Mouse (Mus musculus) ovary, adult 18-20 months (tissue): ENCODE measurements at regions not wholly inside any gene's neighbourhood (a gene's known extent, or its start where the extent isn't known, plus 50 kb on each side); places are given as distances from the start of the nearest gene placed in this dataset.

Experiments
- DNase-seq: peaks from one replicate; pipeline ENCODE4 v3.0.0; 2022; ENCODE audit warnings: low spot score, mixed read lengths

DNA sequence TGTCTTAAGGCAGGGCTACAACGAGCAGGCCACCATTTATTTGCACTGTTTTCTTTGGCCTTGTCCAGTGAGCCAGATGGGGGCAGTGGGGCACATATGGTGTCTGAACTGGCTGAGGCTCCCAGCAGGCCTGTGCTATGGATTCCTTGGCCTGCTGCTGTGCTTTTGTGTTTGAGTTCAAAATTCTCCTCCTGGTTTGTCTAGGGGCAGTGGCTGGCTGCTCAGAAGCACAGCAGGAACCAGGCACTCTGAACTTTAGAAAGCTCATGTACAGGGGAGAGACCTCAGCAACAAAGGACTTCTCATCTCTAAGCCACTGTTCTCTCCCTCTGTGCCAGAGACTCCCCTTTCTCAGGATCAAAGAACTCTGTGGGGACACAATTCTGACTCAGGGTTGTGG lies 370.9 kb downstream of the Bckdhb start:
- DNase-seq = no peak

DNA sequence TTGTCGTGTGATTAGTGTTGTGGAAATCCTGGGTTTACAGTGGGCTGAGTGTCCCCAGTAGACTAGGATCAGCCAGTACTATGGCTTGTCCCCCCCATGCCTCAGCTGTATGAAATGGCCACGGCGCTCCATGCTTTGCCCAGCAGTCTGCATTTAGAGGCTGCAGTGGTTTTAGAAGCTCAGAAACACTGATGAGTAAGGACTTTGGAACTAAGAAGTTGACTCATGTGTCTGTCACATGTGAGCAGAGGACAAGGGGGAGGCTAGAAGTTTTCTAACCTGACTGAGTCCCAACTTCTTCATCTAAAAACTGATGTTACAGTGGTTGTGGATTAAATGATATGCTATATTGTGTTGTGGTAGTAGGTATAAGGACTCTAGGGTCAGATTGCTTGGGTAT lies 371.5 kb downstream of the Bckdhb start:
- DNase-seq = no peak

DNA sequence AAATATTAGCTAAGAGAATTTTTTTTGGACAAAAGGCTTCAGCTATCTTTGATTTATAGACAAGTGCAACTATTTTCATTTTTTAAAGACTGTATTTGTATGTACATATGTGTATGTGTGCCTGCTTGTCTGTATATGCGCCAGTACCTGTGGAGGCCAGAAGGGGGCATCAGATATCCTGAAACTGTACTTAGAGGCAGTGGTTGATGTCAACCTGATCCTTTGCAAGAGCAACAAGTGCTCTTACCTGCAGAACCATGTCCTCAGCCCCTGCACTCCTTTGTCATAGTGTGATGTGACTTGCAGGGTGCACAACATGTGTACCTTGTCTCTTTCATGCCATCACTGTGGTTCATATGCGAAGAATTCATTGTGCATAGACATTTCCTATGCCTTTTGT lies 379.5 kb downstream of the Bckdhb start:
- DNase-seq = no peak

DNA sequence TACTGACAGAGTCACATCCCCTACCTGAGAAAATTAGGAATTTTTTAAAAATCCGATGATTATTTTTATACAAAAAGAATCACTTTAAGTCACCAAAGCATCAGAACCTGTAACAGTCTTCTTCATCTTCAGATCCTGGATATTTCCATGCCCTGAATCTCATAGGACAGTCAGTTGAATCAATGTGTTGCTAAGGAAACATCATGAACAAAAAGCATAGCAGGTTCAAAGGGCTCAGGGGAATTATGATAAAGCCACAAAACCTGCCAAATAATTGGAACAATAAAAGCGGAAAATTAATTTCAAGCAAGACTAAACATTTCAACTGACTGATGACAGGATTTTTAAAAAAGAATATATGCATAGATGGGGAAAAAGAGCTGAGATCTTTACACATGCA lies 393.9 kb downstream of the Bckdhb start:
- no peak for DNase-seq

DNA sequence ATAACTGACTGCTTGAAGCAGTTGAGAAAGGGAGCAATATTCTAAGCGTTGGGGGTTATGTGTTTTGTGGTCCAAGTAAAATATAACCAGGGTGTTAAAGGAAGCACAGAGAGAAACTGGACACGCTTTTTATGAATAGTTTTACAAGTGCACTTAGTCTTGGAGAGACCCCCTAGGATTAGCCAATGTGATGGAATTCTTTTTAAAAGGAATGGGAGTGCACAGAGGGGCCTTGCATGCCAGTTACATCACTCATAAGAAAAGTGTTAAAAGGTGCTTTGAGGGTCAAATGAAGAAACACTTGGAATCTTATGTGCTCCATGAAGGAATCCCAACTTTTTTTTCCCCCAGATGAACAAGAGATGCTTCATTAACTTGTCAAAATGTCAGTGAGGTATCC lies 394.4 kb downstream of the Bckdhb start:
- DNase-seq = no peak

DNA sequence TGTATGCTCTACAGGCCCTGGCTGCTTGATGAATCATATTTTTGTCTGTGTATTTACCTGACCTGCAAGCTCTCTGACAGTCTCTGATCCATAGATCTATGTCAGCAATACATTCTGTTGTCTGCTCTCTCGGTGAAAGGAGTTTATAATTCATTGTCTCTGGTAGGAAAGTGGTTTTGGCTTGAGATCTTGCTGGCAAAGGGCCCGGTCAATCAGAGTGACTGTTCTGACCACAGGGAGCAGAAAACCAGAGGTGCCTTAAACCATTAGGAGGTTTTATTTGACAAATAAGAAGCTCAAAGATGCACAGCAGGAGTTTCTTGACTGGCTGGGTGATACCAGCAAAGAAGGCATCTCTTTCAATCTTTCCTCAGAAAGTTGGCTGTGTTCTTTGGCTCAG lies 398.2 kb downstream of the Bckdhb start:
- no peak for DNase-seq

DNA sequence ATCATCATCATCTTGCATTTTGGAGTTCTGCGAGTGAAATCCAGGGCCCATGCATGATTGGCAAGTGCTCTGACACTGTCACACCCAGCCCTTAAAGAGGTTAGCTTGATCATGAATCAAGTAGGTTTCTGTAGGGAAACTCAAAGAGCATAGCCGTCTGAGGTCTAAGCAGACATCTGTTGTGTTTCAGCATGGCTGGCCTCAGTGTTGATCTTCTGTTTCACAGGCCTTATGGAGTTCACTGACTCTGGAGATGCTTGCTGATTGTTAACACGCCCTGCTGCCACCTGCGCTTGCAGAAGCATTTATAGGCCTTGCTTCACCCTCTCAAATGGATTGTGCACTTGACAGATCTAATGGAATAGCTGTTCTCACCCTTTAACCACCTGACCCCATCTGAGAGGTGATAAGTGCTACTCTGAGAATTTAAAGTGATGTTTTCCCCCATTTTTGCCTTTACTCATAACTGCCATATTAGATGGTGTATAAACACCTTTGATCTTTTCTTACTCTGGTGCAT lies 406.2 kb downstream of the Bckdhb start:
- no peak for DNase-seq

DNA sequence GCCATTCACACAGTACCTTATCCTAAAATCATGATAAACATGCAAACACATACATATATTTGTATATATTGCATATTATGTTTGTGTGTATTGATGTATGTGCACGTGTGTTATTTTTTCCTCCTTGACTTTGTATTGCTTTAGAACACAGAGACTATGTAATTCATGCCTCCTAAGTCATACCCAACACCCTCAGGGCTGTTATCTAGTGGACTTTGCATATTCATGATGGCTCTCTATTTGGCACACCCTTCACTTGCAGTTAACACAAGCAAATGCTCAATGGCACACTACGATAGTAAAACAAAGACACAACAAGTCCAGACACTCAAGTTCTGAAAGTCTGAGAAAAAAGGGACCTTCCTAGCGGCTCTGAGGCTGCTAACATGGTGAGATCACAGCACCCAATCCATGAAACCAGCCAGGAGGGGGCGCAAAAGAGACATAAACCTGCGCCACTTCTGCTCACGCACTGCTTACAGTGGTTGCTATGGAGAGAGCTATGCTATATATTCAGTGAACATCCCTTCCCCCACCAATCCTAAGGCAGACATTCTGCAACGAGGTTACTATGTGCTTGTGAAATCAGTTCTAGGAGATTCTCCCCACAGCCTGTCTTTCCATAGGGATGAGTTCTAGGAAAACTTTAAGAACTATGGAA lies 418.6 kb downstream of the Bckdhb start:
- peak; percentile 11 for DNase-seq

DNA sequence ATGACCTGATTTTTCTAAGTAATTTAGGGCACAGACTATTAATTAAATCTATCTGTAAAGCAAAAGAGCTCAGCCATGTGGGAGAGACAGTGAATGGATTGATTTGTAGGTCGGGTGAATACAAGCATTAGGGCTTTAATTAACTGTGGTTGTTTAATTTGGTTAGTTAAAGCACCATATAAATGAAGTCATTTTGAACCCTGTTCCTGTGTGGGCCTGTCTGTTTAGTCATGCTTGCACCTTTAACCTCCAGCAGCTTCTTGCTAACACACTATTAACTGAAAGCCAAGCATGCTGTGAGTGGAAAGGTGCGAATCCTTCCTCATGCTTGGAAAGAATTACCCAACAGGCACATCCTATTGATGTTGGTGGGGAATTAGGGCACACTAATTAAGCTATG lies 425.3 kb downstream of the Bckdhb start:
- DNase-seq = no peak

DNA sequence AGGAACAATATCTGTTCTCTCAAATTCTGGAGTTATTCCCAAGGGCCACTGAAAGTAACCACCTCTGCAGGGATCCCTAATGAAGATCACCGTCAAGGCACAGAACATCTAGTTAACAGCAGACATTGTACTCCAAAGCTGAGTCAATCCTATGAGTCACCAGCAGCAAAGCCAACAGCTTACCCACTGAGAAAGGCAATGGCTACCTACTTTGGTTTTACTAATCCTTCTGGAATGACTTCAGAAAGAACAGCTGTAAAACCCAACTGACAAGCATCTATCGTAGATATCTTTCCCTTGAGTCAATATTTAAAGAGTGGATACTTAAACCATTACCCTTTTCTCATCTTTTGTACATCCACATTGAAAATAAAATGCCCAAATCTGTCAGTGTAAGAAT lies 429.5 kb downstream of the Bckdhb start:
- no peak for DNase-seq

DNA sequence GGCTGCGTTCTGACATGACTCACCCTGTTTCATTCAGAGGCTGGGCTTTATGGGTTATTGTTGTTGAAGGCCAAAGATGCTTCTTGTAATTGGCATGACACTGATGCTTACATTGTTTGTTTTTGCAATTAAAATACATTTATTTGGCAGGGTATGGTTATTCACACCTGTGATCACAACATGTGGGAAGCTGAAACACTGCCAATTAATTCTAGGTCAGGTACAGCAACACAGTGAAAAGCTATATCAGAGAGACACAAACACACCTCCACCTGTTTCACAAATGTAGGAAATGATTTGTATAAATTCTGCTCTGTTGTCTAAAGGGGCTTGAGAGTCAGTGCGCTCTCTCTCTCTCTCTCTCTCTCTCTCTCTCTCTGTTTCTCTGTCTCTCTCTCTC lies 431.2 kb downstream of the Bckdhb start:
- no peak for DNase-seq

DNA sequence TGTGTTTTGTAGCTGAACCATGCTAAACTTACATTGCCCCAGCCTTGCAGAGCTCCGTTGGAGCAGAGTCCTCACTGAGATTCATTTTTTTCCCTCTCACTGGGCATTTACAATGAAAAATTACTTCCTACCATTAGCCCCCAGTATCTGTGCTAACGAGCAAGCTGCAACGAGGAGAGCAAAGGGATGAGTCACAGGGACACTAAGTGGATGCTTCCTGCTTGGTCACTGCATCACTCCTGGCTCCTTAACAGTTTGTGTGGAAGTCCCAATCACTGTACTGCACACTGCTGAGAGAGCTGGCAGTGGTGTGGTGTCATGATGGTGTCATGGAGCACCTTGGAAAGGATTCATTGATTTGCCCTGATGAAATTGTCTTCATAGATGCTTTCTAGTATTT lies 434.9 kb downstream of the Bckdhb start:
- DNase-seq = no peak

DNA sequence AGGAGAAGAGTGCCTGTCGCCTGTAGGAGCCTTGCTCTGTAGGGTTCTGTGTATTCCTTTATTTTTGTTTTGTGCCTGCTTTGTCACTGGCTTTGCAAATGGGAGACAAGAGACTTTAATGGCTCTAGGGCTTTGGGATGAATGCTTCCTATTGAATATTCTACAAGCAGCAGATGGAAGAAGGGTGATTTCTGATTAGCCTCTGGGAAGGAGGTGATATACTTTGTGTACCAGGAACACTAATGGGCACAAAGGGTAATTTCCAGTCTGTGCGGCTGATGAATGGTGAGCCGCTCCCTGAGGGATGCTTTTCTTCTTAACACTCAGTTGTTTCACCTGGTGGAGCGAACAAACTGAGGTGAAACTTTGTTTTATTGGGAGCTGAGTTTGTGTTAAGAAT lies 435.5 kb downstream of the Bckdhb start:
- DNase-seq = no peak

DNA sequence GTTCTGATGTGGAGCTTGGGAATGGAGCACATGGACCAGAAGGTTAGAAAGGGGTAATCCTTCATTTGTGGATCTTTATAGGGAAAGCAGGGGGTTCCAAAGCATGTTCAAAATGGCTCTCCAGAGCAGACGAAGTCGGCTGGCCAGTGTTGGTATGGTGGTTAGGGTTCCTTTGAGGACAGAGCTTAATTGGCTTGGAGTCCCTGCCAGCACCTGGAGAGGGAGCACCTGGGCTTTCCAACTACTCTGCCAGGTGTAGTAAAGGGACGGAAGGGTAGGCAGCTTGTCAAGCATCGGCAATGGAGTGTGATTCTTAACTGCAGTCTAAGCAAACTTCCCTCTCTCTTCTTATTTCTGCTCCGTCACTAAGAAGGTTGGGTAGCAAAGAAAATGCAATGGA lies 438.5 kb downstream of the Bckdhb start:
- DNase-seq = no peak

DNA sequence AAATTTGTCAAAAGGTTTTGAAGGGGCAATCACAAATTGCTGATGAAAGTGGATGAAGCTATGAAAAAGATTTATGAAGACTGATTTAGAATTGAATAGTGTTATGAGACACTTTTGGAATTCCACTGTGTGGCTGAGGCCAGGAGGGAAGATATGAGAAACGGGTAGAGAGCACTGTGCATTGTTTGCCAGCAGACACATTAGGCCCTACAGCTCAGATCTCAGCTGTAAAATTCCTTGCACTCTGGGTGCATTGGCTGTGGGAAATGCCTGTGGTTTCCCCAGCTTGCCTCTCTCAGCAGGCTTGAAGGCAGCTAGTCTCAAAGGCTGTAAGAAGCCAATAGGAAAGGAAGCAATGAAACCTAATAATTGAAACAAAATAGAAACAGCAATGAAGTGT lies 444.3 kb downstream of the Bckdhb start:
- no peak for DNase-seq

DNA sequence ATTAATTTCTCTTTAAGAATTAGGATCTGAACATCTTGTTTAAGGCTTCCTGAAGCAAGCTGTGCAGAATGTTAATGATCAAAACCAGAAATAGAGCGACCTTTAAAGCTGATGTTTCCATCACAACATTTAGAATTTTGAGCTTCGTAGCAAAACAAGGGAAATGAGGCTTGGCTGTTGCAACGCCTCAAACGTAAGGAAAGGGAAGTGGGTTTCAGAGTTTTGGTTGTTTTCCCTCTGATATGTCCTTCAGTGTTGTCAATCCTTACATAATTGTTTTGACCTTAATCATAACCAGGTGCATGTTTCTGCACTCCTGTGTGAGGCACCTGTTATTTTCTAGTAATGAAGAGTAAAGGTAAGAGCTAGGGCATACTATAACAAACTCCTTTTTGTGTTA lies 445.3 kb downstream of the Bckdhb start:
- no peak for DNase-seq

DNA sequence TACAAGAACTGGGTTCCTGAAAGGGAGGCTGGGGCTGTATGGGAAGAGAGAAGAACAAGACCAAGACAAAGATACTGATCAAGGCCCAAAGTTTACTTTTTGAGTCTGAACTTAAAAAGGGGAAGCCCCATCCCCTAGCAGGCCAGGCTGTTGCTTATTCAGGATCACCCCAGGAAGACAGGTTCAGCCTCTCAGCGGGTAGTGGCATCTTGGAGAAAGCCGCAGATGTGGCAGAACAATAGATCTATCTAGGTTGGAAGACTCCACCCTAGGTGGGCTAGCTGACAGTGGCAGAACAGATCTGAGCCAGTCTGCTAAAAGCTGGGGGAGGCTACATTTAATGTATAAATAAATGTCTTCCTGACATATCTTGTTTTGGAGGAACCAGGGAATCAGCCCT lies 450.8 kb downstream of the Bckdhb start:
- DNase-seq = no peak

DNA sequence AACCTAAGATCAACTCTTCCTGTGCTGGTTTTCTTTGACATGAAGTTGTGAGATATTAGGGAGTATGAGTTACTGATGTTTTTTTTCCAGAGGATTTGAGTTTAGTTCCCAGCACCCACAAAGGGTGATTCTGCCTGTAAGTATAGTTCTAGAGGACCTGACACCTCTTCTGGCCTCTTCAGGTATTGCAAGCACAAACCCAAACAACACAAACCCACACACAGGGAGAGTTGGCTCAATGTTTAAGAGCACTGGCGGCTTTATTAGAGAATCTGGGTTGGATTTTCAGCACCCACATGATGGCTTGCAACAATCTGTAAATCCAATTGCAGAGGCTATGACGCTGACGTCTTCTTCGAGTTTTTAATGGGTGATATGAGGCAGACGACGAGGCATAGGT lies 451.7 kb downstream of the Bckdhb start:
- no peak for DNase-seq

DNA sequence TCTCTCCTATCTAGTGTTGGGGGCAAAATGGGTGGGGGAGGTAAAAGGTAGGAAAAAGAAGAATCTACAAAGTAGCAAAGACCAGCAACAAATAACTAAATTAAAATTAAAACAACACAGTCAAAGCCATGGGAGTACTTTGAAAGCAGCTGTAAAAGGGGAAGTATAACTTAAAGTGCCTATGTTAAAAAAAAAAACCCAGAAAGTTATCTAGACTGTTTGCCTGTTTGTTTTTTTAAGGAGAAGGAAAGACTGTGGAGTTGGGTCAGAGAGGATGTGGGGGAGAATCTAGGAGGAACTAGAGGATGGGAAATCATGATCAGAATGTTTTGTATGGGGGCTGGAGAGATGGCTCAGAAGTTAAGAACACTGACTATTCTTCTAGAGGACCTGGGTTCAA lies 457.0 kb downstream of the Bckdhb start:
- no peak for DNase-seq

DNA sequence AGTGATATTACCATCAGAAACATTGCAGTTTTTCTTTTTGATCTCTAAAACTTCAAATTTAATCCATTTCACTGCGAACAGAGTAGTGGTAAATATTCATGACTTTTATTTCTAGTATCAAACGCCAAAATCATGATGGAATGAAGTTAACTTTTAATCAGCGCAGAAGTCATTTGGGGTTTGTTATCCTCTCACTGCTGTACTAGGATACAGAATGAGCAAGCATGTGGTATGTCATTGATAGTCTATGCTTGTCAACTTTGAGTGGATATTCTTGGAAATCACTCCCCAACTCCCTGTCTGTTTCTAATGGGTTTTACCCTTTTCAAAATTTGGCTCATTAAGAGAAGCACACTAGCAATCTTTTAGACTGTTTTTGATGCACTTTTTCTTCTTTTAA lies 464.9 kb downstream of the Bckdhb start:
- no peak for DNase-seq

DNA sequence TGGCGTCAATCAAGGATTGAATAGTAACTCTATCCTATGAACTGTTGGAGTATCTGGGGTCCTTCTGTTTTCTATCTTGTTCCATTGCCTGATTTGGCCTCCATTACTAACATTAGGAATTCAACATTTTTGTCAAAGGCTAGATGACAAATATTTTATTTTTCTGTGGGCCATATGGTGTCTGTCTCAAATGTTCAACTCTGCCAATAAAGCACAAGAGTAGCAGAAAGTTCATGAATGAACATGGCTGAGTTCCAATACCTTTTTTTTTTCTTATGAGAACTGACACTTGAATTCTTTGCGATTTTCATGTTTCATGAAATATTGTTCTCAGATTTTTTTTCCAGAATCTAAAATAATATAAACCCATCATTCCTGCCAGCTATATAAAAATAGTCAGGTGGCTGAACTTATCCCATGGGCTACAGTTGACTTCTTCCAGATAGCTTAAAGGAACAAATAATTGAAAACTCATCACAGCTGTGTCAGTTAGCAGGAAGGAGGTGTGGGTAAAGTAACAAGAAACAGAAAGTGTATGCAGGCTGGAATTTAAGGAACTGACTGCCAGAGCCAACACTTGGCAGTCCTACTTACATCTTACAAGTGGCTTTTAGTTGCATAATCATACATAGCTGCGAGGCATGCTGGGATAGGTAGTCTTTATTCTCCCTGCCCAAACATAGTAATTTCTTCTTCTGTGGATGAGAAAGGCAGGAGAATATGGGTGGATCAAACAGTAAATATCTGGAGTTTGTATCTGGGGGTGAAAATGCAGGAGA lies 469.8 kb downstream of the Bckdhb start:
- DNase-seq = no peak

DNA sequence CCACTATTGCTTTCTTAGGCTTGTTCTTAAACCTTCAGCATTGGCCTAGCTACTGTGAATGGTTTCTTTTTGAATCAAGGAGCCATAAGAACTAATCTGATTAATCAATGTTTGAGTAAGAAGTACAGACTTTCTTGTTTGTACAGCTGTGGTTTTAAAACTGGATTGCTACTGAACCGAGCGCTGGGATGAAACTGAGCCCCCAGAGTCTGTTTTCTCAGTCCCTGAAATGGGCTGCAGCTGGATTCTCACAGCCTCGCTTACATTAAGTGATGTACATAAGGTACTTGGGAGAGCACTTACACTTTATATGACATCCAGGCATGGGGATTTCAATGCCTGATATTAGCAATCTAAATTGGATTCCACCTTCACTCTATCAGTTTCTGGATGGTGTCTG lies 474.5 kb downstream of the Bckdhb start:
- DNase-seq = no peak

DNA sequence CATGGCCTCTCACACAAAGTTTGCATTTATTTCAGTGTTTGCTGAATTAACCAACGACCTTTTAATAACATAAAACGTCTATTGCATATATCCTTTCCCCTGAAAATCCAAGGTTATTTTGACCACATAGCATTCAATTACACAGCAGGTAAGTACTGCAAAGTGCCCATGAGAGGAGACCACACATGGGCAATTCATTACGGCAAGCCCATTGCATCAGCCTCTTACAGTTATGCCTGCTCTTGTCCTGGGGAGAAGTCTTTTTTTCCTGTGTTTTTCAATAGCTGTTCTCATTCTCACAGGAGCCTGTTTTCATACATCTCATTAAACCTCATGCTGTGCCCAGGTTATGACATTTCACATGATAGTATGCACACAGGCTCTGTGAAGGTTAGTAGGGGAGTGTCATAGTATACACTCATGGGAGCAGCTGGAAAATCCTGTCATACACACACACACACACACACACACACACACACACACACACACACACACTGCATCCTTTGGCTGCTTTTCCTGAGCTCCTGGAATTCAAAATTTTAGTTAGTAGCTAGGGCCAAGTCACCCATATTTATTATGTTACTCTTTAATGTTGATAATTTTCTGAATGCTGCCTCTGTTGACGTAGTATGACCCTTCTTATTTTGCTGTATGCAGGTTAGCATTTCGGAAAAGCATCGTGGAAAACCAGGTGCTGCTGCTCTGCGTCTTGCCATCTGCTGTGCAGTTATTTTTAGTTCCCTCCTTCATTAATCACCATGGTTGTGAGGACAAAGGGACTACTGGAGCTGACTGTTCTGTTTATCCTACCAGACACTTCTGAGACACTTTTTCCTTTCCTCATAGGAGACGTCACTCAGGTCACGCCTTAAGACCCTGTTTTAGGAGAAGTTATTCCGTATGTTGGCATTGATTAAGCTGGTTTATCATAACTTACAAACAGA lies 483.6 kb downstream of the Bckdhb start:
- no peak for DNase-seq
